Mouse (Mus musculus) MEL (cell line): ENCODE measurements around the gene Ascl2. TPM values are rescaled to one million over a fixed set of nuclear protein-coding genes. Genes with fewer than 3 reads are reported as not detected.

Experiments
- DNase-seq: peaks from one replicate; pipeline ENCODE4 v3.0.0; 2011; ENCODE audit warnings: low read depth, low spot score
- H3K27ac ChIP-seq: 2 replicates; pipeline ENCODE4 v1.5.1; 2012; ENCODE audit warnings: low read depth, mild to moderate bottlenecking, control low read depth, low read length, moderate library complexity; ENCODE audit not compliant: control insufficient read depth
- H3K27me3 ChIP-seq, 2 experiments: fragments of 150-350 bp in 1 of 2; sonication (generic) in 1 of 2; 2 replicates each; pipeline ENCODE4 v1.6.1; 2012; ENCODE audit warnings: low read length in 2 of 2, mild to moderate bottlenecking in 2 of 2, improper control_type of control experiment in 1 of 2, moderate library complexity in 1 of 2; ENCODE audit not compliant: insufficient read depth in 2 of 2, control insufficient read depth in 1 of 2
- H3K36me3 ChIP-seq, 2 experiments: 2 replicates each; pipeline ENCODE4 v1.6.1; 2012 to 2014; ENCODE audit warnings: low read length in 2 of 2, improper control_type of control experiment in 1 of 2, inconsistent platforms in 1 of 2, mild to moderate bottlenecking in 1 of 2; ENCODE audit not compliant: insufficient read depth in 2 of 2, control insufficient read depth in 1 of 2
- H3K4me1 ChIP-seq, 2 experiments: fragments of 150-350 bp in 1 of 2; sonication (generic) in 1 of 2; 2 replicates each; pipeline ENCODE4 v1.6.1; 2012; ENCODE audit warnings: low read length in 2 of 2, improper control_type of control experiment in 1 of 2, mild to moderate bottlenecking in 1 of 2; ENCODE audit not compliant: insufficient read depth in 2 of 2, control insufficient read depth in 1 of 2
- H3K4me3 ChIP-seq, 2 experiments: fragments of 150-350 bp in 1 of 2; sonication (generic) in 1 of 2; 2 replicates each; pipeline ENCODE4 v1.5.1; 2012; ENCODE audit warnings: low read depth in 2 of 2, low read length in 2 of 2, mild to moderate bottlenecking in 2 of 2, moderate library complexity in 2 of 2, control low read depth in 1 of 2, improper control_type of control experiment in 1 of 2; ENCODE audit not compliant: control insufficient read depth in 1 of 2, insufficient read depth in 1 of 2
- H3K79me2 ChIP-seq: 2 replicates; pipeline ENCODE4 v1.6.1; 2012; ENCODE audit warnings: mild to moderate bottlenecking, low read length, moderate library complexity; ENCODE audit not compliant: control insufficient read depth, poor library complexity, insufficient read depth
- H3K9ac ChIP-seq: 2 replicates; pipeline ENCODE4 v1.6.1; 2012; ENCODE audit warnings: low read depth, mild to moderate bottlenecking, control low read depth, low read length, moderate library complexity; ENCODE audit not compliant: control insufficient read depth, poor library complexity, severe bottlenecking
- H3K9me3 ChIP-seq: fragments of 150-350 bp; sonication (generic); replicated peaks from 2 replicates; pipeline ENCODE4 v1.6.1; 2012; ENCODE audit warnings: mild to moderate bottlenecking, low read length, improper control_type of control experiment, moderate library complexity; ENCODE audit not compliant: insufficient read depth
- CHD1 ChIP-seq: IDR thresholded peaks from 2 replicates; pipeline ENCODE4 v1.6.1; 2012; ENCODE audit warnings: low read depth, mild to moderate bottlenecking, inconsistent platforms, low read length, improper control_type of control experiment
- CHD2 ChIP-seq: IDR thresholded peaks from 2 replicates; pipeline ENCODE4 v1.6.1; 2011; ENCODE audit warnings: low read length, improper control_type of control experiment
- CTCF ChIP-seq, 3 experiments: IDR thresholded peaks in 2 of 3; conservative IDR thresholded peaks in 1 of 3; 2 replicates each; pipeline ENCODE4 v1.5.1; 2011 to 2012; ENCODE audit warnings: low read length in 3 of 3, low read depth in 2 of 3, mild to moderate bottlenecking in 2 of 3, improper control_type of control experiment in 1 of 3, inconsistent platforms in 1 of 3, mixed read lengths in 1 of 3, moderate library complexity in 1 of 3; ENCODE audit not compliant: control insufficient read depth in 1 of 3, insufficient read depth in 1 of 3, poor library complexity in 1 of 3, severe bottlenecking in 1 of 3
- E2F4 ChIP-seq: IDR thresholded peaks from 2 replicates; pipeline ENCODE4 v1.6.1; 2011; ENCODE audit warnings: low read depth, low read length, improper control_type of control experiment, borderline replicate concordance
- ELF1 ChIP-seq: IDR thresholded peaks from 2 replicates; pipeline ENCODE4 v1.6.1; 2014; ENCODE audit warnings: low read depth, mild to moderate bottlenecking, inconsistent platforms, low read length, improper control_type of control experiment, moderate library complexity
- EP300 ChIP-seq, 2 experiments: IDR thresholded peaks; 2 replicates each; pipeline ENCODE4 v1.6.1; 2011; ENCODE audit warnings: improper control_type of control experiment in 2 of 2, low read length in 2 of 2, low read depth in 1 of 2, mild to moderate bottlenecking in 1 of 2
- ETS1 ChIP-seq: IDR thresholded peaks from 2 replicates; pipeline ENCODE4 v1.6.1; 2012; ENCODE audit warnings: low read depth, mild to moderate bottlenecking, inconsistent platforms, low read length, improper control_type of control experiment, moderate library complexity
- GABPA ChIP-seq: IDR thresholded peaks from 2 replicates; pipeline ENCODE4 v1.6.1; 2012; ENCODE audit warnings: low read depth, mild to moderate bottlenecking, inconsistent platforms, low read length, improper control_type of control experiment, moderate library complexity
- GATA1 ChIP-seq: IDR thresholded peaks from 2 replicates; pipeline ENCODE4 v1.6.1; 2011; ENCODE audit warnings: low read depth, low read length, improper control_type of control experiment
- HCFC1 ChIP-seq: IDR thresholded peaks from 2 replicates; pipeline ENCODE4 v1.6.1; 2012; ENCODE audit warnings: low read depth, mild to moderate bottlenecking, inconsistent platforms, low read length, improper control_type of control experiment, moderate library complexity
- JUND ChIP-seq: IDR thresholded peaks from 2 replicates; pipeline ENCODE4 v1.6.1; 2011; ENCODE audit warnings: low read depth, mild to moderate bottlenecking, improper control_type of control experiment, low read length
- KAT2A ChIP-seq: conservative IDR thresholded peaks from 2 replicates; pipeline ENCODE4 v1.6.1; 2012; ENCODE audit warnings: low read depth, low read length, improper control_type of control experiment, inconsistent platforms
- MAFK ChIP-seq: IDR thresholded peaks from 2 replicates; pipeline ENCODE4 v1.6.1; 2011; ENCODE audit warnings: low read depth, mild to moderate bottlenecking, low read length, improper control_type of control experiment, borderline replicate concordance
- MAX ChIP-seq: IDR thresholded peaks from 2 replicates; pipeline ENCODE4 v1.6.1; 2011; ENCODE audit warnings: low read length, improper control_type of control experiment
- MAZ ChIP-seq: IDR thresholded peaks from 2 replicates; pipeline ENCODE4 v1.6.1; 2012; ENCODE audit warnings: low read depth, mild to moderate bottlenecking, inconsistent platforms, low read length, improper control_type of control experiment
- MEF2A ChIP-seq: IDR thresholded peaks from 2 replicates; pipeline ENCODE4 v1.6.1; 2014; ENCODE audit warnings: low read depth, mild to moderate bottlenecking, inconsistent platforms, low read length, improper control_type of control experiment; ENCODE audit not compliant: poor library complexity, insufficient replicate concordance, severe bottlenecking; ENCODE audit errors: extremely low read depth
- MYB ChIP-seq: IDR thresholded peaks from 2 replicates; pipeline ENCODE4 v1.6.1; 2011; ENCODE audit warnings: mild to moderate bottlenecking, low read depth, low read length, improper control_type of control experiment
- MYC ChIP-seq: IDR thresholded peaks from 2 replicates; pipeline ENCODE4 v1.6.1; 2011; ENCODE audit warnings: low read depth, mild to moderate bottlenecking, low read length, improper control_type of control experiment, moderate library complexity
- NELFE ChIP-seq: IDR thresholded peaks from 2 replicates; pipeline ENCODE4 v1.6.1; 2011; ENCODE audit warnings: low read depth, low read length, improper control_type of control experiment
- NRF1 ChIP-seq: IDR thresholded peaks from 2 replicates; pipeline ENCODE4 v1.6.1; 2014; ENCODE audit warnings: low read depth, mild to moderate bottlenecking, inconsistent platforms, low read length, improper control_type of control experiment, moderate library complexity; ENCODE audit not compliant: poor library complexity, insufficient read depth, severe bottlenecking
- POLR2A ChIP-seq, 2 experiments: IDR thresholded peaks; 2 replicates each; pipeline ENCODE4 v1.6.1; 2011 to 2012; ENCODE audit warnings: low read length in 2 of 2, mild to moderate bottlenecking in 2 of 2, control low read depth in 1 of 2, improper control_type of control experiment in 1 of 2, low read depth in 1 of 2, moderate library complexity in 1 of 2; ENCODE audit not compliant: control insufficient read depth in 1 of 2, insufficient read depth in 1 of 2, poor library complexity in 1 of 2
- POLR2AphosphoS2 ChIP-seq: IDR thresholded peaks from 2 replicates; pipeline ENCODE4 v1.6.1; 2011; ENCODE audit warnings: low read length, improper control_type of control experiment
- RAD21 ChIP-seq: IDR thresholded peaks from 2 replicates; pipeline ENCODE4 v1.6.1; 2011; ENCODE audit warnings: mild to moderate bottlenecking, low read depth, low read length, improper control_type of control experiment
- RCOR1 ChIP-seq: IDR thresholded peaks from 2 replicates; pipeline ENCODE4 v1.6.1; 2012; ENCODE audit warnings: low read depth, mild to moderate bottlenecking, inconsistent platforms, low read length, improper control_type of control experiment
- SIN3A ChIP-seq: IDR thresholded peaks from 2 replicates; pipeline ENCODE4 v1.6.1; 2012; ENCODE audit warnings: low read length, improper control_type of control experiment, inconsistent platforms
- SMC3 ChIP-seq: IDR thresholded peaks from 2 replicates; pipeline ENCODE4 v1.6.1; 2011; ENCODE audit warnings: low read depth, low read length, improper control_type of control experiment
- TAL1 ChIP-seq: IDR thresholded peaks from 2 replicates; pipeline ENCODE4 v1.6.1; 2012; ENCODE audit warnings: mild to moderate bottlenecking, inconsistent platforms, low read length, moderate library complexity, mixed read lengths
- TBP ChIP-seq: IDR thresholded peaks from 2 replicates; pipeline ENCODE4 v1.8.0; 2011; ENCODE audit warnings: low read depth, low read length, improper control_type of control experiment
- TCF12 ChIP-seq: IDR thresholded peaks from 2 replicates; pipeline ENCODE4 v1.6.1; 2014; ENCODE audit warnings: low read depth, mild to moderate bottlenecking, inconsistent platforms, low read length, improper control_type of control experiment, moderate library complexity
- UBTF ChIP-seq: IDR thresholded peaks from 2 replicates; pipeline ENCODE4 v1.6.1; 2012; ENCODE audit warnings: low read depth, mild to moderate bottlenecking, inconsistent platforms, low read length, improper control_type of control experiment, moderate library complexity, borderline replicate concordance; ENCODE audit not compliant: insufficient read depth
- USF1 ChIP-seq: IDR thresholded peaks from 2 replicates; pipeline ENCODE4 v1.6.1; 2014; ENCODE audit warnings: low read depth, mild to moderate bottlenecking, inconsistent platforms, low read length, improper control_type of control experiment, moderate library complexity
- USF2 ChIP-seq, 2 experiments: IDR thresholded peaks; 2 replicates each; pipeline ENCODE4 v1.6.1; 2011 to 2012; ENCODE audit warnings: improper control_type of control experiment in 2 of 2, low read length in 2 of 2, borderline replicate concordance in 1 of 2, inconsistent platforms in 1 of 2, low read depth in 1 of 2, mild to moderate bottlenecking in 1 of 2; ENCODE audit not compliant: insufficient read depth in 1 of 2
- ZC3H11A ChIP-seq: IDR thresholded peaks from 2 replicates; pipeline ENCODE4 v1.6.1; 2012; ENCODE audit warnings: low read depth, mild to moderate bottlenecking, inconsistent platforms, low read length, improper control_type of control experiment
- ZKSCAN1 ChIP-seq: IDR thresholded peaks from 2 replicates; pipeline ENCODE4 v1.6.1; 2012; ENCODE audit warnings: low read depth, mild to moderate bottlenecking, inconsistent platforms, low read length, improper control_type of control experiment, moderate library complexity
- ZMIZ1 ChIP-seq: IDR thresholded peaks from 2 replicates; pipeline ENCODE4 v1.6.1; 2012; ENCODE audit warnings: low read depth, mild to moderate bottlenecking, inconsistent platforms, low read length, improper control_type of control experiment, moderate library complexity
- ZNF384 ChIP-seq: IDR thresholded peaks from 2 replicates; pipeline ENCODE4 v1.6.1; 2012; ENCODE audit warnings: low read depth, mild to moderate bottlenecking, inconsistent platforms, low read length, improper control_type of control experiment
- polyA plus RNA-seq, 2 experiments: library from polyadenylated mRNA; stranded (reverse) in 1 of 2; unstranded in 1 of 2; fragments of >175 nt in 1 of 2; fragments of >200 nt in 1 of 2; gene quantifications; 2 replicates each; pipeline versions ENCODE4 v1.2.1 to v1.2.4; 2012; ENCODE audit warnings: low replicate concordance in 2 of 2, low read depth in 1 of 2; ENCODE audit not compliant: insufficient read length in 2 of 2, insufficient read depth in 1 of 2, missing spikeins in 1 of 2
- total RNA-seq: library from RNA; depleted of rRNA; stranded (reverse); fragments of 300-350 nt; gene quantifications from 2 replicates; pipeline ENCODE4 v1.2.3, GENCODE M21; 2012

Ascl2 gene
- total and polyA plus RNA-seq, 3 experiments = not detected

- H3K27ac ChIP-seq = peak within 1 kb of the TSS; percentile 100
- DNase-seq = peak; percentile 98
- H3K79me2 ChIP-seq = peaks cover 35% of the 10 kb centered on the region
- H3K27me3 ChIP-seq = no peaks in the 10 kb centered on the region
- H3K9me3 ChIP-seq = no peaks in the 10 kb centered on the region
- peaks cover 14 to 54% of the 10 kb centered on the region in 2 experiments for H3K4me1 ChIP-seq
- H3K9ac ChIP-seq = peak within 1 kb of the TSS; percentile 88
- H3K36me3 ChIP-seq = peaks cover 3 to 49% of the 10 kb centered on the region in 2 experiments
- peak within 1 kb of the TSS; percentile 71 to 77 for H3K4me3 ChIP-seq
- TF ChIP-seq E2F4 (no peak), TAL1 (peak; percentile 82), CTCF (IDR thresholded peaks at IDR 0.05 in 2 of 3, conservative IDR thresholded peaks at IDR 0.05 in 1 of 3; ENCODE audit: control insufficient read depth in 1 of 3, insufficient read depth in 1 of 3, low read depth in 2 of 3, low read length in 3 of 3, poor library complexity in 1 of 3, severe bottlenecking in 1 of 3) (no peak), GABPA (no peak), ETS1 (peak; percentile 100), HCFC1 (peak; percentile 70), EP300 (IDR thresholded peaks at IDR 0.05; ENCODE audit: low read depth in 1 of 2, low read length in 2 of 2) (peak; percentile 74 to 95), ZC3H11A (no peak), RCOR1 (peak; percentile 62; the same call in 1 of the 2 replicates), NRF1 (peak; percentile 21; the same call in 1 of the 2 replicates), CHD1 (peak; percentile 88; the same call in 1 of the 2 replicates), SIN3A (peak; percentile 94), TBP (peak; percentile 69), POLR2A (IDR thresholded peaks at IDR 0.05; ENCODE audit: control insufficient read depth in 1 of 2, insufficient read depth in 1 of 2, low read depth in 1 of 2, low read length in 2 of 2, poor library complexity in 1 of 2) (peak in 1 of 2 experiments; percentile 22; a peak in 2 of 4 replicates), UBTF (no peak), MYB (peak; percentile 71), POLR2AphosphoS2 (no peak; the same call in 1 of the 2 replicates), SMC3 (no peak), MAFK (peak; percentile 42; the same call in 1 of the 2 replicates), USF2 (IDR thresholded peaks at IDR 0.05; ENCODE audit: borderline replicate concordance in 1 of 2, insufficient read depth in 1 of 2, low read depth in 1 of 2, low read length in 2 of 2) (no peak), NELFE (no peak; the same call in 1 of the 2 replicates), ZMIZ1 (peak; percentile 77; the same call in 1 of the 2 replicates), USF1 (peak; percentile 24; the same call in 1 of the 2 replicates), CHD2 (peak; percentile 60), MEF2A (no peak), GATA1 (no peak), ZNF384 (peak; percentile 22; the same call in 1 of the 2 replicates), ELF1 (peak; percentile 67; the same call in 1 of the 2 replicates), MAZ (peak; percentile 99), MAX (peak; percentile 71; the same call in 1 of the 2 replicates), MYC (peak; percentile 70), JUND (no peak), ZKSCAN1 (no peak), KAT2A (peak; percentile 34; the same call in 1 of the 2 replicates), TCF12 (peak; percentile 90), RAD21 (no peak)
Measured at GRCm38 (mm10) chr7:143004727-143005343, 35.8 kb upstream of the Ascl2 start, which contains the start of gene Tspan32. TSS of gene Tspan32 (plus strand) at chr7:143005046.
